Mouse (Mus musculus): ENCODE measurements around the gene Gm20747. TPM values are rescaled to one million over a fixed set of nuclear protein-coding genes. Genes with fewer than 3 reads are reported as not detected.
"Not testable (repeated sequence)": the region's sequence is repeated elsewhere in the genome, so short reads cannot be mapped to it uniquely, and the experiment has no call there.

The Gm20747 gene
- polyA plus RNA-seq (2016; fragmentation: Nextera tagmentation; extraction: Ambion mirVana), result not detected in 2 replicates

GRCm38 (mm10) chrY:53418191-53418590, at the start of gene Gm20747:
TSS of gene Gm20747 (minus strand) at chrY:53418291.
- H3K27ac ChIP-seq (ENCODE audit: poor library complexity, severe bottlenecking); H3K4me3 ChIP-seq; H3K36me3 ChIP-seq; H3K4me1 ChIP-seq (replicated peaks); ATAC-seq (ENCODE audit: insufficient number of reproducible peaks, low FRiP score); H3K4me2 ChIP-seq; H3K9me3 ChIP-seq (replicated peaks); H3K9ac ChIP-seq; H3K27me3 ChIP-seq (replicated peaks): not testable (repeated sequence)
- no CpG with 5 or more reads among the region's 3 CpGs for WGBS

All from heart, embryonic 12.5 days (tissue).